Mouse (Mus musculus) E14TG2a.4 (cell line): Measurements from ENCODE around the gene Zc3hav1.

Experiments
- CTCF ChIP-seq: conservative IDR thresholded peaks from 2 replicates; pipeline ENCODE4 v1.5.1; 2014; ENCODE audit warnings: low read length
- POU5F1 ChIP-seq: IDR thresholded peaks from 2 replicates; pipeline ENCODE4 v1.6.1; 2014; ENCODE audit warnings: low read length, borderline replicate concordance

DNA sequence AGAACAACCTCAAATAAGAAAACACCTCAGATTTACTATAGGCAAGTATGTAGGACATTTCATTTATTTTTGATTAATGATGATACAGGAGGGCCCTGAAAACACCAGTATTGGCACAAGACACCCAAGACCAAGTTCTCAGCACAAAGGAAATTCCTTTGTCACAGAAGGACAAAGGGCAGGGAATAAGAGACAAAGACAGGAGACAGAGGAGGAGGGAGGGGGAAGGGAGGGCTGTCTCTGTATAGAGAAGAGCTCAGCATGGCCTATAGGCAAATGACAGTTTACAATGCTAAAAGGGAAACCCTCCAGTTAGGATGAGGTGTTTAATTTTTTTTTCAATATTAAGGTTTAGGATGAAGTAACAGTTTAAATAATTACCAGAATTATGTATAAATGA, 9.7 kb upstream of the Zc3hav1 start:
- TF ChIP-seq CTCF (no peak), POU5F1 (no peak)
